Mouse (Mus musculus): ENCODE measurements around the gene Klk13. TPM values are rescaled to one million over a fixed set of nuclear protein-coding genes. Genes with fewer than 3 reads are reported as not detected.

Gene Klk13
- total RNA-seq, 1 experiment from 2014 or later = not detected

GRCm38 (mm10) chr7:43769636-43770035 is 57.3 kb downstream of the Klk13 start:
- no peak for ATAC-seq (replicated peaks; ENCODE audit: low read depth, poor library complexity, severe bottlenecking)

GRCm38 (mm10) chr7:43770701-43771100 is 58.3 kb downstream of the Klk13 start:
- ATAC-seq (replicated peaks; ENCODE audit: low read depth, poor library complexity, severe bottlenecking) = no peak

GRCm38 (mm10) chr7:43771916-43772315 is 59.5 kb downstream of the Klk13 start:
- no peak for ATAC-seq (replicated peaks; ENCODE audit: low read depth, poor library complexity, severe bottlenecking)

DNA sequence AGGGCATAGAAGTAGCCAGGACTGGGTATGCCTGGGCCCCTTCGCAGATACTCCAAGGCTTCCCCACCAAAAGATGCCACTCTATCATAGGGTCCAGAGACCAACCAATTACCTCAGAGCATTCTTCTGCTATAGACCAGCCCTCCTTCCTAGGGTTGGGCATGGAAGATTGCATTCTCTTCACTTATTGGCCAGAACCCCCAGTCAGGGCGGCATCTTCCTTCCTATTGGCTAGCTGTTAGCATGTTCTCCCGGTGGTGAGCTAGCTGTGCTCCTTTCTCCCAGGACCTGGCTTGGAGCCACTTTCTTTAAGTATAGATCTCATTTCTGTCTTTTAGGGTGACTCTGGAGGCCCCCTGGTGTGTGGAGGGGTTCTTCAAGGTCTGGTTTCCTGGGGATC is 60.5 kb downstream of the Klk13 start:
- ATAC-seq (replicated peaks; ENCODE audit: low read depth, poor library complexity, severe bottlenecking) = no peak

GRCm38 (mm10) chr7:43774364-43774763 is 62.0 kb downstream of the Klk13 start, which contains the start of gene Klk11:
Klk11 (plus strand) TSS chr7:43774604.
- ATAC-seq (replicated peaks; ENCODE audit: low read depth, poor library complexity, severe bottlenecking) = no peak

DNA sequence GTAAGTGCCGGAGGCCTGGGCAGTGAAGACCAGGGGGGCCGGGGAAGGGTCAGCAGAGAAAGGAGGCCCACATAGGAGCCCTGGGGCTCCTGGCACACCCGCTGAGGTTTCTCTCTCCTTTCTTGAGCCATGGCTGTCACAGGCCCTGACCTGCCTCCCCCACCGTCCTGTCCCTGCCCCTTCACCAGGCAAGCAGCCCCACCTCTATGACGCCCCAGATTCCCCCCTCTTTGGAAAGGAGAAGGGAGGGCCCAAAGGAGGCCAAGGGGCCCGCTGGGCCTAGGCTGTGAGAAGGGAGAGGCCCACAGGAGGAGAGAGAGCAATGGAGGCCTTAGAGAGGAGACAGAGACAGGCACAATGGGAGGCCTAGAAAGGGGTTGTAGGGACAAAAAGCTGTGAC is 62.4 kb downstream of the Klk13 start:
- no peak for ATAC-seq (replicated peaks; ENCODE audit: low read depth, poor library complexity, severe bottlenecking)

DNA sequence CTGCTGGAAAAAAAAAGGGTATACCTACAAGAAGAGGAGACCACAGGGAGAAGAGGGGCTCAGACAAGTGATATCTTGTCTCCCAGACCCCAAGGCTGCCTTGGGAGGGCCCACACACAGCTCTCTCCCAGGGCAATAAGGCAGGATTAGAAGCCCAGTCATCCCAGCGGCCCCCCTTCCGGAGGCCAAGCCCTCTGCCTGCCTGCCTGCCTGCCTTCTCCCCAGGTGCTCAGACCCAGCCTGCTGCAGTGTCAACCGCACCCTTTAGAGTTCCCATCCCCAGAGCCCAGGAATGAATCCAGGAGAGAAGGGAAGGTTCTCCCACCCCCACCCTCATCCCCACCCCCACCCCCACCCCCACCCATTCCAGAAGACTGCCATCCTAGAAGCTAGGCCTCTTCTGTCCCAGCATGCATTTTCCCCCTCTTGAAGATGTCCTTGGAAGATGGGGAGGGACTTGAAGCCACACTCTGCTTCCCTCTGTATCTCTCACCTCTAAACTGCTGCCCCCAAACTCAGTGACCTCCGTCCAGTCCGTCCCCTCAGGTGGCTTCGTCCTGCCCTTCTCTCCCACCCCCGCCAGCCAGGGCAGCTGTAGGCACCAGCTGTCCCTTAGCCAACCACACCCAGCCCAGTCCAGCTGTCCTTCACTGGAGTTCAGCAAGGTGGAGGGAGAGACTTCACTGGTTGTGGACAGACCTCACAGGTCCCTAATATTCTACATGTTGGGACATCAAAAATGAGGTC is 63.1 kb downstream of the Klk13 start:
- ATAC-seq (replicated peaks; ENCODE audit: low read depth, poor library complexity, severe bottlenecking) = no peak

- no peak for ATAC-seq (replicated peaks; ENCODE audit: low read depth, poor library complexity, severe bottlenecking)
Measured at GRCm38 (mm10) chr7:43776506-43776905, 64.1 kb downstream of the Klk13 start.

Other genes starting within 250 kb of the Klk13 start
- 3.9 and 8.6 TPM in 2 replicates for gene Vsig10l, start 249.4 kb upstream of the Klk13 start, total RNA-seq (2017)
- not detected in 2 replicates for gene Iglon5, start 222.5 kb upstream of the Klk13 start, total RNA-seq (2017)
- not detected in 2 replicates for gene 4931406B18Rik, start 206.6 kb upstream of the Klk13 start, total RNA-seq (2017)
- gene Cd33, start 168.1 kb upstream of the Klk13 start, total RNA-seq (2017) = 3.9 and 5.8 TPM in 2 replicates
- gene Zfp658, start 150.3 kb upstream of the Klk13 start, total RNA-seq (2017) = 1.4 and 1.5 TPM in 2 replicates
- gene Zfp719, start 133.0 kb upstream of the Klk13 start, total RNA-seq (2017) = 7.8 and 8.1 TPM in 2 replicates
- 0.09 TPM in 1 of 2 replicates, not detected in the other for gene Zfp819, start 105.4 kb upstream of the Klk13 start, total RNA-seq (2017)
- gene Ceacam18, start 77.9 kb upstream of the Klk13 start, total RNA-seq (2017) = not detected in 2 replicates
- gene Siglece, start 52.4 kb upstream of the Klk13 start, total RNA-seq (2017) = 0.64 and 0.82 TPM in 2 replicates
- gene Ctu1, start 40.6 kb upstream of the Klk13 start, total RNA-seq (2017) = 8.1 and 9.3 TPM in 2 replicates
- gene Klk14, start 22.1 kb upstream of the Klk13 start, total RNA-seq (2017) = not detected in 2 replicates
- not detected in 2 replicates for gene Klk12, start 56.3 kb downstream of the Klk13 start, total RNA-seq (2017)
- not detected in 2 replicates for gene Klk11, start 62.0 kb downstream of the Klk13 start, total RNA-seq (2017)
- gene Klk10, start 68.5 kb downstream of the Klk13 start, total RNA-seq (2017) = not detected in 2 replicates
- gene Klk9, start 79.3 kb downstream of the Klk13 start, total RNA-seq (2017) = not detected in 2 replicates
- gene Klk8, start 85.0 kb downstream of the Klk13 start, total RNA-seq (2017) = 29.0 and 33.0 TPM in 2 replicates
- gene Klk7, start 98.7 kb downstream of the Klk13 start, total RNA-seq (2017) = not detected in 2 replicates
- gene Klk6, start 111.9 kb downstream of the Klk13 start, total RNA-seq (2017) = not detected in 2 replicates
- gene Klk5, start 129.4 kb downstream of the Klk13 start, total RNA-seq (2017) = not detected in 2 replicates
- gene Klk4, start 168.6 kb downstream of the Klk13 start, total RNA-seq (2017) = not detected in 2 replicates
- gene Klk15, start 221.2 kb downstream of the Klk13 start, total RNA-seq (2017) = not detected in 2 replicates
- gene Klk1b8, start 238.1 kb downstream of the Klk13 start, total RNA-seq (2017) = not detected in 2 replicates

Data from common myeloid progenitor, adult 5-6 weeks (primary cell).